Mouse (Mus musculus) gastrocnemius, postnatal 4 days (tissue): Measurements from ENCODE around the gene Kcnc3. TPM values are rescaled to one million over a fixed set of nuclear protein-coding genes. Genes with fewer than 3 reads are reported as not detected.

Source experiments
- DNase-seq, 2 experiments: peaks; one replicate each; pipeline ENCODE4 v3.0.0; 2021 to 2022; ENCODE audit warnings: low spot score in 2 of 2, mixed read lengths in 2 of 2
- long read RNA-seq, 2 experiments: library from polyadenylated mRNA; stranded (forward); transcript quantifications; one replicate each; pipeline ENCODE4 v2.0.0; 2021
- total RNA-seq, 2 experiments: library from RNA; stranded (reverse); gene quantifications; 2 replicates each; pipeline ENCODE4 v1.2.3; 2021

The Kcnc3 gene
- total RNA-seq = 1 to 10 TPM in 1 of 2 experiments, under 1 TPM in 1; 0.91 to 1.1 TPM
- long read RNA-seq, experiment 1 = 0 reads
- long read RNA-seq, experiment 2 = 0 reads

DNA sequence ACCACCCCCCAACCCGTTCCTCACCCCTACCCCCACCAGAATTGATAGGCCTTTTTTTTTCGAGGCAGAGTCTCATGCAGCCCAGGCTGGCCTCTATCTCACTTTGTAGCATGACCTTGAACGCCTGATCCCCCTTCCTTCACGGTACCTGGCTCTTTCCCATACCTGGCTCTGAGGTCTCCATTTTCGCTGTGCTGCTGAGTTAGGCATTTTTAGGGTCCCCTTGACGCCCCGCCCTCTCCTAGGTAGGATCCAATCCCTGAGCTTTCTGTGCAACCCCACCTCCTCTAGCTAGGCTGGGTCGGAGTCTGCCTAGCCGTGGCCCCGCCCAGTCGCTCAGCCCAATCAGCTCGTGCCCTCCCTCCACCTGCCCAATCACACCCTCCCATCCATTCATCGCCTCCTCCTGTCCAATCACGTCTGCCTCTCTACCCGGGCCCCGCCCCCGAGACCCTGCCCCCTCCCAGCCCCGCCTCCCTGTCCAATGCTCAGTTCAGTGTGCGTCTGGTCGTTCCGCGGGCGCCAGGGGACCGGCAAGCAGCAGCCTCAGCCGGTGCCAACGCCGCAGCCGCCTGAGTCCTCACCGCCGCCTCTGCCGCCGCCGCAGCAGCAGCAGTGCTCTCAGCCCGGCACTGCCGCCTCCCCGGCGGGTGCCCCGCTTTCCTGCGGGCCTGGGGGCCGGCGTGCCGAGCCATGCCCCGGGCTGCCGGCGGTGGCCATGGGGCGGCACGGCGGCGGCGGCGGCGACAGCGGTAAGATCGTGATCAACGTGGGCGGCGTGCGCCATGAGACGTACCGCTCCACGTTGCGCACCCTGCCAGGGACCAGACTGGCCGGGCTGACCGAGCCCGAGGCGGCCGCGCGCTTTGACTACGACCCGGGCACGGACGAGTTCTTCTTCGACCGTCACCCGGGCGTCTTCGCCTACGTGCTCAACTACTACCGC, at the start of gene Kcnc3:
Kcnc3 (plus strand) TSS at position 263 of the 946 bp plus-strand sequence.
- peak in 1 of 2 experiments; percentile 58 for DNase-seq

DNA sequence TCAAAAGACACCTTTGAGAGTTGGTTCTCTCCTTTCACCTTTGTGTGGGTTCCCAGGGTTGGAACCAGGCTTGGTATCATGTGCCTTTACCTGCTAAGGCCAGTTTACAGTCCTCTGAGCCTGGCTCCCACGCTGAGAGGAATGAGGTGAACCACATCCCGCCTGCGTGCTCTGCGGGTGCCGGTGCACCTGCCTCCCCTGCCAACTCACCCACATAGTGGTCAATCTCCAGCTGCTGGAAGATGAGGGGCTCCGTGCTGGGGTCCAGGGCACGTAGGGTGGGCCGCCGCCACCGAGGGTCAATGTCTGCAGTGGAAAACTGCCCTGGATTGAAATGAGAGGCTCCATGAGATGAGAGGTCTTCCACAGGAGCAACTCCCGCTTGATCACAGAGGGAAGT, 47.9 kb upstream of the Kcnc3 start:
- no peak for DNase-seq

DNA sequence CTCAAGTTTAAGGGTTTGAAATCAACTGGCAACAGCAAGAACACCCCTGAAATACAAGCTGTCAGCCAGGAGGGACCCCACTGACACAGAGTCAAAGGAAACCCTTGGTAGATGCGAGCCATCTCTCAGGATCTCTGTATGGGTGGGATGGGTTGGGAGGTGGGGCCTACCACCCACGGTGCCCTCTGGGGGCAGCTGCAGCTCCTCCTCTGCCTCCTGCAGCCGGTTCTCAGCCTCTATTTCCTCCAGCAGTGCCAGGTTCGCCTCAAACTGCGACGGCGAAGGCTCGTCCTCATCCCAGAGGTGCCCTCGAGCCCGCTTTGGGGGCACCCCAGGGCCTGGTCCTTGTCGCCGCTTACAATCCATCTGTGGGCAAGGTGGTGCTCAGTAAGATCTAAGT, 47.4 kb upstream of the Kcnc3 start:
- DNase-seq = no peak

GRCm38 (mm10) chr7:44546274-44546673, 44.2 kb upstream of the Kcnc3 start:
- DNase-seq = no peak

- DNase-seq = no peak
Measured at GRCm38 (mm10) chr7:44547041-44547440, 43.4 kb upstream of the Kcnc3 start.

GRCm38 (mm10) chr7:44547725-44548124, 42.7 kb upstream of the Kcnc3 start:
- DNase-seq = no peak

GRCm38 (mm10) chr7:44548497-44549087, 41.9 kb upstream of the Kcnc3 start, which contains the start of gene Pold1:
Pold1 (minus strand) TSS chr7:44548849.
- peak; percentile 98 to 100 for DNase-seq

- DNase-seq = no peak
Measured at GRCm38 (mm10) chr7:44549621-44550408, 40.6 kb upstream of the Kcnc3 start.

DNA sequence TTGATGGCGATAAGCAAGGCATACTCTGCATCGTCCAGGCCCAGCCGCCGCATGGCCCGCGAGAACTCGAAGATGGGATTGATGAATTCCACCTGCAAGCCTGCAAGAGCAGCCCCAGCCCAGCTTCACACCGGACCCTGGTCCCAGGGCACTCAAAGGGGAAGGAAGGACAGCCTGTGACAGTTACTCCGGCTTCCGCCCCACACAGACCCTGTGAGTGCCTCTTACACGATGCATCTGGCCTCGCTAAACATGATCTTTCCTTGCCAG, 40.1 kb upstream of the Kcnc3 start:
- DNase-seq = no peak

DNA sequence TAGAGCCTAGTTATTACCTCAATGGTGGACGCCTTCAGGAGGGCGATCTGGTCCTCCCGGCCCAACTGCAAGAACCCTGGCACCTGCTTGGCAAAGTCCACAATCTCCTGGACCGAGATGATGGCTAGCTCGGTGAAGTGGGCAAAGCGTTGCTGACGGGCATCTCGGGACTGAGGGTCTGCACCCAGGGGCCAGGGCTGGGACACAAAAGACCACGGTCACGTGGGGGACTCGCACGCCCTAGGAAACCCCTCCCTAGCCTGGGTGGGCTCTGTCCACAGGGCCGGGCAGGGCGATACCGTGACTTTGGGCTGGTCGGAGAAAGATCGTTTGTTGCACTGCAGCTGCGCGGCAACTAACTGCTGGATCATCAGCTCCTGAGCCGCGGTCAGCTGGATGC, 39.2 kb upstream of the Kcnc3 start:
- DNase-seq = no peak

- no peak for DNase-seq
Measured at GRCm38 (mm10) chr7:44551731-44552130, 38.7 kb upstream of the Kcnc3 start.

DNA sequence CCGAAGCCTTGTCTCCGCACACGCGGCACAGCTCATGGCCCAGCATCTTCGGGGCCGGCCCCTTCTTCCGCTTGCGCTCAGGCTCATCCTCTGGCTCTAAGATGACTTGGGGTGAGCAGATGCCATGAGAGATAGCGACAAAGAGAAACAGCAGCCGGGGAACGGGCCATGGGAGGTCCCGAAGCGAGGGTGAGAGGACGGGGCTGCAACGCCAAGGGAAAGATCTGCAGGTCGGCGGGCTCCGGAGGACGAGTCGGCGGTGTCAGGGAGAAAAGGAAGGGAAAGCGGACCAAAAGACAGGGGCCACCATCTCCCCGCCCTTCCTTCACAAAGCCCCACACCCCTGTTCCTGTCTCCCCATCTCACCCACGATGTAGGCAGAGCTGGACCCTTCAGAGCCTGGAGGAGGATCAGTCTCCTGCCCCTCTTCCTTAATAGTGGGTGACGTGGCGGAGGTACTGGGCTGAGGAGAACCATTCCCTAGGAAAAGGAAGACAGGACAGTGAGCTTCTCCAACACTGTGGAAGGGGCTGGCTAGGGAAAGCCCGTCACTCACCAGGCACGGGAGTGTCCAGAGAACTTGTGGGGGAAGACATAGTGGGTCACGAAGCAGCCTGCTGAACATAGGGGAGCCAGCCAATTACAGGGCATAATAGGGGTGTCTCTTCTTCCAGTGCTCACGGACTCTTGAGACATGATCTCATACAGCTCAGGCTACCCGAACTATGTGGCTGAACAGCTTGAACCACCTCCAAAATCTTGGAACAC, 38.1 kb upstream of the Kcnc3 start:
- no peak for DNase-seq

DNA sequence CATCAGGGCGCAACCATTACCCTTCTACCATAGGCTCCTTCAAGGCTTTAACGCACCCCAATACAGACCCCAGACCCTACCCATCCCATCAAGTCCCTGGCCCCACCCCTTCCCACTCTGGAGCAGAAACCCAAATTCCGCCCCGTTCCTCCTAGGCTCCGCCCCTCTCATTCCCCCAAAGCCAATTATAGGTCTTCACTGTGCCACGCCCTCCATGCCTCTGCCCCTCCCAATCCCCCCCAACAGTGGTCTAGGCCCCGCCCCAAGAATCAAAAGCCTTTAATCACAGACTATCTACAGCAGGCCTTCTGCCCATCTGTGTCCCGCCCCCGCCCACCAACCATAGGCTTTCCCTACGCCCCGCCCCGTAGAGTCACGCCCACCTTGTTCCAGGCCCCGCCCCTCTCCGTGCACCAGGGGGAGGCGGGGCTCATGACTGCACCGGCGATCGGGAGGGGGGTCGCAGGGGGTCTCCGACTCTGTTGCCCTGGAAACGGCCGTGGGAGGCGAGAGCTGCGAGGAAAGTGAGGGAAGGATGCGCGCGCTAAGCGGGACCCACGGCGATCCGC, 37.2 kb upstream of the Kcnc3 start:
- peak; percentile 70 to 88 for DNase-seq

DNA sequence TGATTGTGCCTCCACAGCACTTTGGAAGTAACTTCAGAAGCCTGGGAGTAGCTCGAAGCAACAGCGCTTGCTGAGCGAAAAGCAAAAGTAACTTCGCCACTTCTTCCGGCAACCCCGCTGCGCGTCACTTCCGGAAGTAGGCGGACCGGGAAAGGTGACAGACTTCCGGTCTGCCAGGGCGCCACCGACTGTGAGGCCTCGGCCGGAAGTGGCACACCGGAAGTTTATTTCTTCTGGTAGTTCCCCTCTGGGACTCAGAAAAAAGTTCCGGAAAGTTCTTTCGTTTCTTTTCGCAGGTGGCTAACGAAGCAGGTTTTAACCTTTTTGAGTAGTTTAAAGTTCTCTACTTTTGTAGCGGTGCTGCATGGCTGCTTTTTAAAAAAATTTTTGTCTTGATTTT, 36.6 kb upstream of the Kcnc3 start, which contains the start of gene Nr1h2:
Nr1h2 (minus strand) TSS at position 126 of the 400 bp plus-strand sequence.
- DNase-seq = peak; percentile 92 to 96

DNA sequence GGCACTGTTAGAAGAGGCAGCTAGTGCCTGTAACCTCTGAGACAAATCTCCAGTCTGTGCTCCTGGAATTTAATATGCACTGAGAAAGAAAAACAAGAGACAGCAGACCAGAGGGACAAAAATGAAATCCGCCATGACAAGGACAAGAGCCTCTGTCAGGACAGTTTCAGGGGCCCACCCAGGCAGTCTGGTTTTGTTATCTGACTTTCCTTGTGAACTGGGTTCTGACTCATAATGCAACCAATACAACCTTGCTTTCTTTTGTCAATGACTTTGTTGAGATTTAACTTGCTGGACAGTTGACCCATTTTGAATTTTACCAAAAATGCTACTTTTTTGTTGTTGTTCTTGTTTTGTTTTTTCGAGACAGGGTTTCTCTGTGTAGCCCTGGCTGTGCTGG, 32.8 kb upstream of the Kcnc3 start:
- DNase-seq = no peak

GRCm38 (mm10) chr7:44560435-44561400, 29.7 kb upstream of the Kcnc3 start:
- DNase-seq = peak; percentile 62 to 66

- DNase-seq = no peak
Measured at GRCm38 (mm10) chr7:44563284-44563683, 27.2 kb upstream of the Kcnc3 start.

GRCm38 (mm10) chr7:44564486-44564885, 26.0 kb upstream of the Kcnc3 start:
- DNase-seq = no peak

DNA sequence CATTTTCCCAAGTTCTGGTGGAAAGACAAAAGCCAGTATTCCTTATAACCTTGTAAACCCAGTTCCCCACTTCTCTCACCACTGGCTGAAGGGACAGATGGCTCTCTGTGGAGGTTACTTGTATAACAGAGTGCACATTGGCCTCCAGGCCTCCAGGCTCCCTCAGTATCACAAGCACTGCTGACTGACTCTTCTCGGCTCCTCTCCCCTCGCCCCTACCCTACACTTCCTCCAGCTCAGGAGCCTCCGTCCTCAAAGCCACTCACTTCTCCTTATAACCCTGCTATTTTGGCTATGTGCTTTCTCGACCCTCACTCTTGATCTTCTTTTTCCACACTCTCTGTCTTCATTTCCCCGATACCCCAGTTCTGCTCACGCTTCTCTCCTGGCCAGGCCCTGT, 25.1 kb upstream of the Kcnc3 start:
- no peak for DNase-seq
